Mouse (Mus musculus) lung, postnatal 25 days (tissue): ENCODE measurements around the gene Lat.
"Not testable (repeated sequence)": the region's sequence is repeated elsewhere in the genome, so short reads cannot be mapped to it uniquely, and the experiment has no call there.

Experiments used
- DNase-seq: peaks from one replicate; pipeline ENCODE4 v3.0.0; 2022; ENCODE audit warnings: low spot score

Lat gene

DNA sequence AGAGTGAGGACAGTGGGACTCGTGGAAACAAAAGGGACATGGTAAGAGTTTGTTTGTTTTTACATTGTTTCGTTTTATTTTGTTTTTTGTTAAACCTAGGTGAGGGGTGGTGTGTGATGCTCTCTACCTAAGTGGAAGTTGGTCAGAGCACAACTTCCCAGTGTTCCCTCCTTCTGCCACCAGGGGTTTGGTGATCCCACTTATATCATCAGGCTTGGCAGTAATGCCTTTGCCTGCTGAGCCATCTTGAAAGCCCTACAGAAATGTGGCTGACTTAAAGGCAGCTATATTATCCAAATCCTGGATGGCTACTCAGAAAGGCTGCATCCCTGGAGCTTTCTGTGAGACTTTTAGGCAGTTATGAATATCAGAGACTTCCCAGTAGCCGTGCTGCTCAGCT is 36.7 kb downstream of the Lat start:
- no peak for DNase-seq

DNA sequence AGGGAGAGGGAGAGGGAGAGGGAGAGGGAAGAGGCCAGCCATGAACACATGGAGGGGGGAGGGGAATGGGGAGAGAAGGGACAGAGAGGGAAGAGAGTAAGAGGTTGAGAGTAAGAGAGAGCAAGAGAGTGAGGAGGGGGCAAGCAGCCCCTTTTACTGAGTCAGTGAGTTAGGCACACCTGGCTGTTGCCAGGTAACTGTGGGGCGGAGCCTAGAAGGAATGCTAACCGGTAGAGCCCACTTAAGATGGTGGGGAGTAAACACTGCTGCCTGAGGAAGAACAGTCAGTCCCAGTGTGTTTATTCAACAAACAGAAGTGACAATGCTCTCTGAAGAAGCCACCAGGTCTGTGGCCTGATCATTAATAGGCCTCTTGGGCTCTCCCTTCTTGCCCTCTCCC is 38.7 kb downstream of the Lat start:
- DNase-seq = peak; percentile 50

- no peak for DNase-seq
These were observed 39.3 kb downstream of the Lat start for GRCm38 (mm10) chr7:126329907-126330645.

- DNase-seq = not testable (repeated sequence)
These were observed 40.5 kb downstream of the Lat start for GRCm38 (mm10) chr7:126328848-126329247.

- DNase-seq = not testable (repeated sequence)
These were observed 43.6 kb downstream of the Lat start for GRCm38 (mm10) chr7:126325576-126326273.

DNA sequence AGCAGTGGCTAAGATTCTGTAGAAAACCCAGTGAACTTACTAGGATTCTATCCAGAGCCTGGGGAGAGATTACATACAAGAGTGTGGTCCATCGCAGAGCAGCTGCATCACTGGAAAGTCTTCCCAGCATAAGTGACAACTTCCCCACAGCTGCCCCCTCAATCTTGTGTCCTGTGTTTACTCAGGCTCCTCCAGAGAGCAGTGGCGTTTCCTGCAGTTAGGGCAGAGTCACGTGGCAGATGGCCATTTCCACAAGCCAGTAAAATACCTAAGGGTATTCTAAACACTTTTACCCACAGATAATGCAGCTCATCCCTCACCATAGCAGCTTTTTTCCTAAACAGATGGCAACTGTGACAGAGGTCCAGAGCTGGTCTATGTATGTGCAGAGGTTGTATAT is 44.6 kb downstream of the Lat start:
- no peak for DNase-seq

- DNase-seq = peak; percentile 76
These were observed 45.6 kb downstream of the Lat start for GRCm38 (mm10) chr7:126323729-126324128.

GRCm38 (mm10) chr7:126314273-126314672 is 55.1 kb downstream of the Lat start:
- peak; percentile 49 for DNase-seq
